Mouse (Mus musculus) kidney, embryonic 15.5 days (tissue): ENCODE data around the gene Map3k9. TPM values are rescaled to one million over a fixed set of nuclear protein-coding genes. Genes with fewer than 3 reads are reported as not detected.

Experiments
- ATAC-seq: fragments of 200-750 bp; cut with Nextera tagmentation; replicated peaks from 2 replicates; pipeline ENCODE4 v1.8.0; 2017; ENCODE audit warnings: moderate TSS enrichment; ENCODE audit not compliant: low FRiP score
- H3K27ac ChIP-seq: fragments of 300-500 bp; sonication (generic); 2 replicates; pipeline ENCODE4 v1.5.1; 2015; ENCODE audit warnings: mild to moderate bottlenecking, inconsistent platforms
- H3K27me3 ChIP-seq: fragments of 300-500 bp; sonication (generic); 2 replicates; pipeline ENCODE4 v1.6.1; 2015; ENCODE audit warnings: inconsistent platforms
- H3K36me3 ChIP-seq: fragments of 300-500 bp; sonication (generic); 2 replicates; pipeline ENCODE4 v1.6.1; 2015; ENCODE audit warnings: inconsistent platforms
- H3K4me1 ChIP-seq: fragments of 300-500 bp; sonication (generic); 2 replicates; pipeline ENCODE4 v1.6.1; 2015; ENCODE audit warnings: inconsistent platforms
- H3K4me2 ChIP-seq: fragments of 300-500 bp; sonication (generic); 2 replicates; pipeline ENCODE4 v1.6.1; 2015; ENCODE audit warnings: moderate library complexity, mild to moderate bottlenecking, inconsistent platforms
- H3K4me3 ChIP-seq: fragments of 300-500 bp; sonication (generic); replicated peaks from 2 replicates; pipeline ENCODE4 v1.5.1; 2015; ENCODE audit warnings: mild to moderate bottlenecking, inconsistent platforms
- H3K9ac ChIP-seq: fragments of 300-500 bp; sonication (generic); 2 replicates; pipeline ENCODE4 v1.6.1; 2015; ENCODE audit warnings: mild to moderate bottlenecking, inconsistent platforms
- H3K9me3 ChIP-seq: fragments of 300-500 bp; sonication (generic); replicated peaks from 2 replicates; pipeline ENCODE4 v1.6.1; 2016; ENCODE audit warnings: inconsistent platforms
- WGBS: fragments of 180-500 bp; shearing (Covaris S2); methylation state at CpG from one replicate; pipeline ENCODE4 v1.1.7; 2015; ENCODE audit warnings: mixed read lengths; 5-methylcytosine and 5-hydroxymethylcytosine counted together
- polyA plus RNA-seq: library from polyadenylated mRNA; unstranded; fragments of >200 nt; fragmentation: Nextera tagmentation; extraction: Ambion mirVana; gene quantifications from 2 replicates; pipeline ENCODE4 v1.2.1, GENCODE M21; 2015

Gene Map3k9
- polyA plus RNA-seq, result 1.3 and 1.5 TPM in 2 replicates

DNA sequence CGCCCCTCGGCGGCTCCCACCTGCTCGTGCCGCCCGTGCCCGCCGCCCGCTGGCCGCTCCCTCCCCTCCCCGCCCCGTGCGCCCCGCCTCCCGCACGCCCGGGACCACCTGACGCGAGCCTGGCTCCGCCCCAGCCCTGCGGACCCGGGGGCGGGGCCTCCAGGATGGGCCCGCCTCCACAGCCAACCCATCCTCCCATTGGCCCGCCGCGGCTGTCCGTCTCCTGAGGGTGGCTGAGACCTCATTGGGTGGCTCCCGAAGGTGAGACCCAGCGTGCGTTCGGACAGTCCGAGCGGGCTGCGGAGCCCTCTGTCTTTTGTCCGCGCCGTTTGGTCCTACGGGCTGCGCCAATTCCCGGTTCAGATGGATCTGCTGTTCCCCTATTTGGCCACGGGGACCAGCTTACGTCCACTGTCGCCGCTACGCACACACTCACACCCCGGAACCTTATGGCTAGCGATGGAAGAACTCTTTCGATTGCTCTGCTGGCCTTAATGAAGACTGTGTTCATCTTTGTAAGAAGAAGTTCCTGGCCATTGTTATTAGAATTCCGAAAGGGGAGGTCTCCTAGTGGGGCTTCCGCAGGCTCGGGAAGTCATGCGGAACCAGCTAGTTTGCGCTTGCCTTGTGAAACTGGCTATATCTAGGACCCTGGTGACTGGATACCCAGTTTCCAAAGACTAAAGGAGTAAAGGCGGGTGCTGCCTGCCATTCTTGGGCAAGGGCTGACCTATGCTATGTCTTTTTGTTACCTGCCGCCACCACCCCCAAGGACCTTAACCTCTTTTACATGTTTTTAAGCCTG is at the start of gene Map3k9:
Map3k9 (minus strand) TSS at position 71 of the 805 bp plus-strand sequence.
- peak; percentile 98 for ATAC-seq
- no peaks in the 10 kb centered on the region for H3K36me3 ChIP-seq
- WGBS, result under 1% methylated on average over 50 of the region's 56 CpGs

DNA sequence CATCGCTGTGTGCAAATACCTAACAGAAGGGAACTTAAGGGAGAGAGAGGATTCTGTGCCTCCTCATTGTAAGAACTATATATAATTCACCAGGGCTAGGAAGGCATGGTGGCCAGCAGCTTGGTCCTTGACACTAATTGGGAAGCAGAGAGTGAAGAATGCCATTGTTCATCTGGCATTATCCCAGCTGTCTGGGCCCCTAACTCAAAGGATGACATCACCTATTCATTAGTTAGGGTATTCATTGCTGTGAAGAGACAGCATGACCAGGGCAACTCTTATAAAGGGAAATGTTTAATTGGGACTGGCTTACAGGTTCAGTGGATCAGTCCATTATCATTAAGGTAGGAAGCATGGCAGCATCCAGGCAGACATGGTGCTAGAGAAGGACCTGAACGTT is 47.4 kb upstream of the Map3k9 start:
- Histone ChIP-seq H3K4me2 (no peak overlapping the region), H3K9ac (no peak overlapping the region), H3K36me3 (no peaks in the 10 kb centered on the region), H3K27ac (no peak overlapping the region), H3K9me3 (no peaks in the 10 kb centered on the region), H3K4me1 (no peaks in the 10 kb centered on the region), H3K27me3 (no peaks in the 10 kb centered on the region), H3K4me3 (no peak overlapping the region)
- 87% methylated on average over 2 of the region's 2 CpGs for WGBS
- ATAC-seq, result no peak

More for the DNA sequence above, at the start of gene Map3k9:
- peaks cover 21% of the 10 kb centered on the region for H3K4me1 ChIP-seq
- H3K9ac ChIP-seq, result peak within 1 kb of the TSS; percentile 59
- peak within 1 kb of the TSS; percentile 71 for H3K4me3 ChIP-seq
- peak within 1 kb of the TSS; percentile 97 for H3K4me2 ChIP-seq
- no peaks in the 10 kb centered on the region for H3K9me3 ChIP-seq
- peak within 1 kb of the TSS; percentile 94 for H3K27ac ChIP-seq
- H3K27me3 ChIP-seq, result peaks cover 62% of the 10 kb centered on the region

DNA sequence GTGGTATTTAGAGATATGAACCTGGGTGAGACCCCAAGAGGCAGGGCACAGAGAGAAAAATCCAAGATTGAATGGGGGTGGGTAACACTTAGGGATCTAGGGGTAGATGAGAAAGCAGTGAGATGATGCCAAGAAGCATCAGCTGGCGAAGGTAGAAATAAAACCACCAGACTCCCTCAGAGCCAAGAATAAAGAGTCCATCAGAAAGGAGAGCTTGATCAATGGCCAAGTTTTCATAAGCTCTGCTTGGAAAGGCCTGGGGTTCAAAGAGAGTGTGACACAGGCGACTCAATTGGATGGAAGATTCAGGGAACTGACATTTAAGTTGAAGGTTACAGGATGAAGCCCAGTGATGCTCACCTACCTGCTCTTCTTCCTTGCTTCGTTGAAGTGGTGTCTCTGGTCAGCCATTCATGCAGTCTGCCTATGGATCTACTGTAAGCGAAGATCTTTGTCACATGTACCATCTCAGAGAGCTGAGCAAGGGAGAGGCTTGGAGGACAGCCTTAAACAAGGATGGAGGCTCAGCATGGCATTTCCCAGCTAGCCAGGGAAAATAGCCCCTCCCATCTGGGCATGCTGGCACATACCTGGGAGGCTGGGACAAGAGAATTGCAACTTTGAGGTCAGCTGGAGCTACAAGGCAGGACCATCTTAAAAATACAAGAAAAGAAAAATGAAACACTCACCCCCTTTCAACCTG is 42.0 kb upstream of the Map3k9 start:
- 81% methylated on average over 4 of the region's 4 CpGs for WGBS
- no peaks in the 10 kb centered on the region for H3K9me3 ChIP-seq

DNA sequence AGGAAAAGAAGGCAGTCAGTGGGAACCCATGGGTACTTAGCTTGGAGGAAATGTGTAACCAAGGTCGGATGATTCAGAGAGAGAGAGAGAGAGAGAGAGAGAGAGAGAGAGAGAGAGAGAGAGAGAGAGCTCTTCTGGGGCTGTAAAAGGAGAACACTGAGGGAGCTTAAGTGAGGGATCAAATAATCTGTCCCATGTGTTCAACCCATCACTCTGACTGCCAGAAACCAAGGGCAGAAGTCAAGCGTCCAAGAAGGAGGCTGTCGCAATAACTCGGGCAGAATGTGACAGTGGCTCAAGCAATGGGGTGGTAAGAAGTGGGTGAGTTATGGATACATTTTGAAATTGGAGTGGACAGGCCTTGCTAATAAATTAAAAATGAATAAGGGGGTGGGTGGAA is 41.2 kb upstream of the Map3k9 start:
- WGBS, result 64% methylated on average over 4 of the region's 4 CpGs
- Histone ChIP-seq H3K27ac (no peak overlapping the region), H3K27me3 (no peaks in the 10 kb centered on the region), H3K4me3 (no peak overlapping the region), H3K4me2 (no peak overlapping the region), H3K9ac (no peak overlapping the region), H3K36me3 (no peaks in the 10 kb centered on the region), H3K9me3 (no peaks in the 10 kb centered on the region), H3K4me1 (peaks cover under 1% of the 10 kb centered on the region; the same call in 1 of the 2 replicates)
- ATAC-seq, result no peak

More for the DNA sequence above, 42.0 kb upstream of the Map3k9 start:
- no peak overlapping the region for H3K4me2 ChIP-seq
- H3K4me1 ChIP-seq, result no peaks in the 10 kb centered on the region
- no peaks in the 10 kb centered on the region for H3K36me3 ChIP-seq
- ATAC-seq, result no peak
- H3K27ac ChIP-seq, result no peak overlapping the region
- H3K9ac ChIP-seq, result no peak overlapping the region
- no peak overlapping the region for H3K4me3 ChIP-seq
- H3K27me3 ChIP-seq, result no peaks in the 10 kb centered on the region

DNA sequence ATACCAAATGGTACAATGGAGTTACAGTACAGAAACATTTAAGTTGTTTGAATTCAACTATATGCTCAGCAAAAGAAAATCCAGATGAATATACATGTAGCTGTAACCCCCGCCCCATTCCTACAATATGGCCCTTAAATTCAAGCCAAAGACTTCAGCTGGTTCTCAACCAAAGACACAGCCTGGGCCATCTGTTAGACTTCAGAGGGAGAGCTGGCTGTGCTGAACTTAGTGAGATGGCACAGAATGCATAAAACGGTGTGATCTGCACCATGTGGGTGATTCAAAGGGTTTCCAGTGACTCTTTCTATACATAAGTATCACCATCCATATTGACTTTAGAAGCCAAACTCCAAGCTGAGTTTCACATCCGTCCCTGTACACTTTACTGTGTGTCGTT is 39.7 kb upstream of the Map3k9 start:
- no peak for ATAC-seq
- Histone ChIP-seq H3K4me1 (peaks cover 10% of the 10 kb centered on the region), H3K36me3 (no peaks in the 10 kb centered on the region), H3K27me3 (no peaks in the 10 kb centered on the region), H3K4me3 (no peak overlapping the region), H3K9ac (no peak overlapping the region), H3K4me2 (no peak overlapping the region), H3K9me3 (no peaks in the 10 kb centered on the region), H3K27ac (no peak overlapping the region)
- WGBS, result 88% methylated on average over 4 of the region's 4 CpGs

DNA sequence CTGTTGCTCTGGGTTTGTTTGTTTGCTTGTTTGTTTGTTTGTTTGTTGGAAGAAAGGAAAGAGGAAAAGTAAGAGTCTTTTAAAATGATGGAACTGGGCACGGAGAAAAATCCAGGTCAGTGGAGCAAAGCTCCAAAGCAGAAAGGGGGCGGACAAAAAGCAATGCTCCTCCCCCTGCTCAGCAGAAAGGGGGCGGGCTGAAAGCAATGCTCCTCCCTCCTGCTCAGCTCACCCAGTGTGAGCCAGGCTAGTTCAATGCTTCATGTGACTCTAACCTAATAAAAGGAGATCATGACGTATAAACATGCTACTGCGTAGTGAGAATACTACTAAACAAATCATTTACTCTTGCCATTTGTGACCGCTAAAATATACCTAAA is 36.1 kb upstream of the Map3k9 start:
- Histone ChIP-seq H3K36me3 (no peaks in the 10 kb centered on the region), H3K4me2 (peak overlapping the region; percentile 47), H3K9ac (no peak overlapping the region), H3K4me1 (peaks cover 18% of the 10 kb centered on the region), H3K4me3 (peak overlapping the region; percentile 17), H3K9me3 (no peaks in the 10 kb centered on the region), H3K27me3 (no peaks in the 10 kb centered on the region), H3K27ac (peak overlapping the region; percentile 81)
- WGBS, result 46% methylated on average over 6 of the region's 6 CpGs
- ATAC-seq, result peak; percentile 82

DNA sequence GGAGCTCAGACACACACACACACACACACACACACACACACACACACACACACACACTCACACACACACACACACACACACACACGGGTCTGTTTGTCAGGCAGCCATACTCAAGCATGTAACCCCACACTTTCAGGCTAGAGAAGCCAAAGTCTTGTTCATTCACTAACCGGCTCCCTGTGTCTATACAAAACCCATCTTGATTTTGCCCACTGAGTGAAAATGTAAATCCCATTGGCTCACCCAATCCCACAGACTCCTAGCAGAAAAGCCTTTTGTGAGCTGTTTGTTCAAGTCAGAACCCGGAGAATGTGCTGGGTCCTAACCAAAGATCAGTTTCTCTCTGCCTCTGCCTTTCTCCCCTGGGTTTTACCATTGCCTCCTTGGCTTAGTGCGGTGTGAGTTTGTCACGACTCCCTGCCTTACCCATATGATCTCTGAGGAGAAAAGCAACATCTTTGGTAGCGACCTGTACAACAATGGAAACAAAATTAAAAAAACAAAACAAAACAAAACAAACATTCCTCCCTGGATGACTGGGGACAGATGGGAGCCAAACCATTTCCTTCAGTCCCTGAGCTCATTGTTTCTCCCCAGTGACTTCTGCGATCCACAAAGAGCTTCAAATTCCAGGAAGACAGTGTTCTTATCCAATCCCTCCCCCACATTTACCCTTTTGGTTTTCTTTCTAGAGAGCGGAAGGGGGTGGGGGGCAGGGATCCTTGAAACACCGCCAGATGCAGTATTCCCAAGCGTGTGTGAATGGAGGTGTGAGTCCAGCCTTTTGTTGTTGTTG is 35.6 kb upstream of the Map3k9 start:
- no peaks in the 10 kb centered on the region for H3K9me3 ChIP-seq
- peak overlapping the region; percentile 47 for H3K4me2 ChIP-seq
- WGBS, result 14% methylated on average over 10 of the region's 10 CpGs
- H3K4me3 ChIP-seq, result peak overlapping the region; percentile 17
- peak; percentile 80 for ATAC-seq
- peaks cover 18% of the 10 kb centered on the region for H3K4me1 ChIP-seq
- no peak overlapping the region for H3K9ac ChIP-seq
- H3K27me3 ChIP-seq, result no peaks in the 10 kb centered on the region
- no peaks in the 10 kb centered on the region for H3K36me3 ChIP-seq
- H3K27ac ChIP-seq, result peak overlapping the region; percentile 81

DNA sequence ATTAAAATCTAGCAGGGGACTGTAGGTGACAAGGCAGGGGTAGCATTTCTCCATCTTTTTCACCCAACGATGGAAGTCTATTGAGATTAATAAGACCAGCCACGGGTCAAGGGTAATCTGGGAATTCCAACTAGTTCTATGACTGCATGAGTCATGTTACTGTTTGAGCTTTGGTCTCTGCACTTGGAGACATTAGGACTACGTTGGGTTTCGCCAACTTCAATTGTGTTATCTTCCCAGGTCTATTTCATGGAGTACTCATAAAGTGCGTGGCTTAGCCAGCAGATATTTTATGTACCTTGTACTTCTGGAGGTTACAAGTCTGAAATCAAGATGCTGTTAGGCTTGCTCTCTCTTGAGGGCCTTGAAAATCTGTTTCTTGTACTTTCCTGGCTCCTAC is 33.8 kb upstream of the Map3k9 start:
- H3K9me3 ChIP-seq, result no peaks in the 10 kb centered on the region
- no peak for ATAC-seq
- H3K4me1 ChIP-seq, result peaks cover 21% of the 10 kb centered on the region
- no peak overlapping the region for H3K27ac ChIP-seq
- no peak overlapping the region for H3K4me3 ChIP-seq
- 90% methylated on average over 5 of the region's 5 CpGs for WGBS
- no peak overlapping the region for H3K9ac ChIP-seq
- H3K27me3 ChIP-seq, result no peaks in the 10 kb centered on the region
- H3K36me3 ChIP-seq, result no peaks in the 10 kb centered on the region
- H3K4me2 ChIP-seq, result no peak overlapping the region

DNA sequence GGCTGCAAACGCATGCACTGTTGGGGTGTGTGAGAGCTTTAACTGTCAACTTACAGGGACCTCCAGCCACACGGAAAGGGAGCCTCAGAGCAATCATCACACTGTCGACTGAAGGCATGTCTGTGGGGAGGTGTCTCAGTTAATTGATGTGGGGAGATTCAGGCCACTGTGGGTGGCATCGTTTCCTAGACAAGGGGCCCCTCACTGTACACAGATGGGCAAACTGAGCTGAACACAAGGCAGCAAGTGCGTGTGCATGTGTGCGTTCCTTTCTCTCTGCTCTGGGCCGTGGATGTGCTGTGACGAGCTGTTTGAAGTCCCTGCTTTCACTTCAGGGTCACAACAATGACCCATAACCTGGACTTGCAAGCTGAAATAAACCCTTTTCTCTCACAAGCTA is 29.4 kb upstream of the Map3k9 start:
- H3K4me1 ChIP-seq, result peaks cover 27% of the 10 kb centered on the region
- H3K36me3 ChIP-seq, result no peaks in the 10 kb centered on the region
- no peak overlapping the region for H3K27ac ChIP-seq
- no peaks in the 10 kb centered on the region for H3K9me3 ChIP-seq
- WGBS, result 36% methylated on average over 8 of the region's 8 CpGs
- no peak overlapping the region for H3K4me3 ChIP-seq
- no peak overlapping the region for H3K4me2 ChIP-seq
- no peak overlapping the region for H3K9ac ChIP-seq
- no peak for ATAC-seq
- no peaks in the 10 kb centered on the region for H3K27me3 ChIP-seq

DNA sequence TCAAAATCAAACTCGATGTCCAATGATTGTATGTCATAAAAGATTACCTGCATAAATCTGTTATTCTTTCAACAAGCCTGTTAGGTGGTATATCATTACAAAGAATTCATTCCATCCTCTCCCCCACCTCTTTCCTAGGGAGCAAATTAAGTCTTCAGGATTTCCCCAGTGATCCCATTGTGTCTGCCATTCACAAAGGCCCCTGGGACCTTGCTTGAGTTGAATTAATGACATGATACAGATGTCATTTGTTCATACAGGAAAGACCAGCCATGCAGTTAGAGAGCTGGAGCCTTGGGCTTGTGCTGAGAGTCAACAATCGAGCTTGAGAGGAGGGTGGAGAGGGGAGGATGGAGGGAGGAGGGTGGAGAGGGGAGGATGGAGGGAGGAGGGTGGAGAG is 27.6 kb upstream of the Map3k9 start:
- no peaks in the 10 kb centered on the region for H3K27me3 ChIP-seq
- H3K4me2 ChIP-seq, result no peak overlapping the region
- H3K36me3 ChIP-seq, result no peaks in the 10 kb centered on the region
- 62% methylated on average over 2 of the region's 2 CpGs for WGBS
- H3K4me3 ChIP-seq, result no peak overlapping the region
- H3K27ac ChIP-seq, result no peak overlapping the region
- ATAC-seq, result no peak
- H3K4me1 ChIP-seq, result peaks cover 36% of the 10 kb centered on the region
- H3K9me3 ChIP-seq, result no peaks in the 10 kb centered on the region
- no peak overlapping the region for H3K9ac ChIP-seq

DNA sequence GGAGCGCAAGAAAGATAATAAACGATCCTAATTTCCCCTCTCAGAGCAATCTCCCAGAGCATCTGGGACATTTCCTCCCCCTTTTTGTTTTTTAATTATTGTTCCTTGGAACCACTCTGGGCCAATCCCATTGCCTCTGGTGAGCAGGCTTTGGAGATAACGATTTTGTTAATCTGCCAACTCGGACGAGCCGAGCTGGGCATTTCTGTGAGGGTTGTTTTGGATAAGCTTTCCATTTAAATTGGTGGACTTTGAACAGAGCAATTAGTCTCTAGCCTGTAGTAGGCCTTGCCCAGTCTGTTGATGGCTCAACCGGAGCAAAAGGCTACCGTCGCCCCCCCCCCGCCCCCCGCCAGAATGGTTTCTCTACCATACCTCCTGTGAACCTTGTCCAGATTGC is 27.0 kb upstream of the Map3k9 start:
- Histone ChIP-seq H3K27ac (no peak overlapping the region), H3K9me3 (no peaks in the 10 kb centered on the region), H3K4me3 (peak overlapping the region; percentile 45), H3K4me1 (peaks cover 36% of the 10 kb centered on the region), H3K4me2 (peak overlapping the region; percentile 77), H3K27me3 (no peaks in the 10 kb centered on the region), H3K36me3 (no peaks in the 10 kb centered on the region), H3K9ac (0 out of 2 replicates have a peak overlapping the region, but pooled peaks have one; percentile 31)
- no peak; the same call in 1 of the 2 replicates for ATAC-seq
- WGBS, result 23% methylated on average over 11 of the region's 11 CpGs

DNA sequence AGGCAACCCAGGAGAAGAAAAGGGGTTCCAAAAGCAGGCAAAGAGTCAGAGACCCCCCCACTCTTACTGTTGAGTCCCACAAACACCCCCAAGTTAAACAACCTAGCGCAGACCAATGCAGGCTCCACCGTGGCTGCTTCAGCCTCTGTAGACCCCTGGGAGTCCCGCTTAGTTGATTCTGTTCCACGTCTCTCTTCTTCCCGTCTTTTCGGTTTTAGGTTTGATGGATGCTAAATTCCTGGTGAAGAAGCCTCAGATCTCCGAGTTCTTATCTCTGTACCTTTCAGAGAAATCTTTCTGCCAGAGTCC is 26.5 kb upstream of the Map3k9 start:
- Histone ChIP-seq H3K4me2 (peak overlapping the region; percentile 77), H3K4me1 (peaks cover 31% of the 10 kb centered on the region), H3K27me3 (no peaks in the 10 kb centered on the region), H3K27ac (peak overlapping the region; percentile 32; the same call in 1 of the 2 replicates), H3K36me3 (no peaks in the 10 kb centered on the region), H3K4me3 (peak overlapping the region; percentile 45), H3K9me3 (no peaks in the 10 kb centered on the region), H3K9ac (peak overlapping the region; percentile 31; the same call in 1 of the 2 replicates)
- 3% methylated on average over 7 of the region's 7 CpGs for WGBS
- no peak for ATAC-seq
